Mouse (Mus musculus) myocyte (in vitro differentiated cells): Measurements from ENCODE around the gene AI597479. TPM values are rescaled to one million over a fixed set of nuclear protein-coding genes. Genes with fewer than 3 reads are reported as not detected.

Source experiments
- H3K27me3 ChIP-seq: one replicate; pipeline ENCODE4 v1.6.1; 2011; ENCODE audit not compliant: control insufficient read depth, insufficient read depth, insufficient read length
- H3K36me3 ChIP-seq: one replicate; pipeline ENCODE4 v1.6.1; 2011; ENCODE audit not compliant: control insufficient read depth, insufficient read depth
- H3K4me2 ChIP-seq: one replicate; pipeline ENCODE4 v1.6.1; 2011; ENCODE audit warnings: low read depth, control low read depth
- H3K4me3 ChIP-seq: one replicate; pipeline ENCODE4 v1.5.1; 2011; ENCODE audit warnings: mild to moderate bottlenecking, control low read depth, moderate library complexity
- H3K79me2 ChIP-seq: one replicate; pipeline ENCODE4 v1.6.1; 2011; ENCODE audit not compliant: control insufficient read depth, insufficient read depth
- H3ac ChIP-seq: one replicate; pipeline ENCODE4 v1.6.1; 2011; ENCODE audit not compliant: control insufficient read depth, insufficient read length
- CEBPB ChIP-seq: IDR thresholded peaks from 2 replicates; pipeline ENCODE4 v1.6.1; 2011; ENCODE audit warnings: mild to moderate bottlenecking, moderate library complexity; ENCODE audit not compliant: poor library complexity, insufficient read depth, severe bottlenecking
- E2F4 ChIP-seq: IDR thresholded peaks from one replicate; pipeline ENCODE4 v1.6.1; 2011; ENCODE audit warnings: mild to moderate bottlenecking, control low read depth, moderate library complexity; ENCODE audit not compliant: insufficient read depth
- MAX ChIP-seq: IDR thresholded peaks from one replicate; pipeline ENCODE4 v1.6.1; 2011; ENCODE audit warnings: low read depth, mild to moderate bottlenecking, control low read depth
- MYOD1 ChIP-seq, 3 experiments: IDR thresholded peaks; one replicate each; pipeline ENCODE4 v1.6.1; 2011; ENCODE audit warnings: control low read depth in 2 of 3, low read depth in 2 of 3, mild to moderate bottlenecking in 2 of 3, moderate library complexity in 1 of 3; ENCODE audit not compliant: insufficient read length in 2 of 3, control insufficient read depth in 1 of 3
- MYOG ChIP-seq, 3 experiments: IDR thresholded peaks; one replicate each; pipeline ENCODE4 v1.6.1; 2011; ENCODE audit warnings: control low read depth in 2 of 3, low read depth in 2 of 3, mild to moderate bottlenecking in 2 of 3; ENCODE audit not compliant: insufficient read length in 2 of 3, control insufficient read depth in 1 of 3, insufficient read depth in 1 of 3
- POLR2A ChIP-seq: IDR thresholded peaks from one replicate; pipeline ENCODE4 v1.6.1; 2011; ENCODE audit warnings: low read depth, mild to moderate bottlenecking, control low read depth, moderate library complexity; ENCODE audit not compliant: insufficient read length
- POLR2AphosphoS2 ChIP-seq: IDR thresholded peaks from one replicate; pipeline ENCODE4 v1.6.1; 2011; ENCODE audit warnings: low read depth, control low read depth; ENCODE audit not compliant: insufficient read length
- REST ChIP-seq: IDR thresholded peaks from one replicate; pipeline ENCODE4 v1.6.1; 2011; ENCODE audit warnings: mild to moderate bottlenecking, control low read depth, moderate library complexity; ENCODE audit not compliant: insufficient read depth, insufficient read length
- SRF ChIP-seq: IDR thresholded peaks from one replicate; pipeline ENCODE4 v1.6.1; 2011; ENCODE audit warnings: low read depth; ENCODE audit not compliant: control insufficient read depth, insufficient read length
- TCF12 ChIP-seq: IDR thresholded peaks from one replicate; pipeline ENCODE4 v1.6.1; 2011; ENCODE audit warnings: mild to moderate bottlenecking, control low read depth; ENCODE audit not compliant: poor library complexity, insufficient read depth, severe bottlenecking
- TCF3 ChIP-seq: IDR thresholded peaks from one replicate; pipeline ENCODE4 v1.6.1; 2011; ENCODE audit warnings: low read depth, control low read depth; ENCODE audit not compliant: insufficient read length
- USF1 ChIP-seq: IDR thresholded peaks from one replicate; pipeline ENCODE4 v1.6.1; 2011; ENCODE audit warnings: low read depth, mild to moderate bottlenecking, control low read depth, moderate library complexity
- polyA plus RNA-seq: library from polyadenylated mRNA; unstranded; fragments of >200 nt; fragmentation: generic; extraction: Trizol; gene quantifications from one replicate; pipeline ENCODE4 v1.2.1, GENCODE M21; 2012; ENCODE audit warnings: missing spikeins

The AI597479 gene
- polyA plus RNA-seq, 1 experiment = 12.0 TPM

- no peak for TF ChIP-seq TCF3
- H3K27me3 ChIP-seq = no peaks in the 10 kb centered on the region
- no peak overlapping the region for H3K4me2 ChIP-seq
- H3K36me3 ChIP-seq = peaks cover 28% of the 10 kb centered on the region
- H3K4me3 ChIP-seq = no peak overlapping the region
- peaks cover 46% of the 10 kb centered on the region for H3K79me2 ChIP-seq
- no peak overlapping the region for H3ac ChIP-seq
These were observed 41.2 kb downstream of the AI597479 start for GRCm38 (mm10) chr1:43139587-43140266.

- H3ac ChIP-seq = no peak overlapping the region
- peaks cover 24% of the 10 kb centered on the region for H3K36me3 ChIP-seq
- no peak for TF ChIP-seq POLR2A
- no peak for TF ChIP-seq REST
- TF ChIP-seq MYOD1 (IDR thresholded peaks at IDR 0.05; ENCODE audit: control insufficient read depth in 1 of 3, insufficient read length in 2 of 3, low read depth in 2 of 3) = peak; percentile 75 to 95 (median 95)
- TF ChIP-seq MYOG (IDR thresholded peaks at IDR 0.05; ENCODE audit: control insufficient read depth in 1 of 3, insufficient read depth in 1 of 3, insufficient read length in 2 of 3, low read depth in 2 of 3) = peak; percentile 89 to 98 (median 92)
- TF ChIP-seq CEBPB = no peak
- no peak for TF ChIP-seq E2F4
- TF ChIP-seq TCF12 = peak; percentile 31
- TF ChIP-seq MAX = no peak
- peak; percentile 36 for TF ChIP-seq TCF3
- TF ChIP-seq SRF = no peak
- no peak for TF ChIP-seq USF1
- no peak for TF ChIP-seq POLR2AphosphoS2
- peaks cover 47% of the 10 kb centered on the region for H3K79me2 ChIP-seq
- peak overlapping the region; percentile 70 for H3K4me2 ChIP-seq
- H3K27me3 ChIP-seq = no peaks in the 10 kb centered on the region
- peak overlapping the region; percentile 3 for H3K4me3 ChIP-seq
These were observed 43.0 kb downstream of the AI597479 start for GRCm38 (mm10) chr1:43141555-43141961.

GRCm38 (mm10) chr1:43142849-43143248 is 44.3 kb downstream of the AI597479 start:
- H3K4me3 ChIP-seq = no peak overlapping the region
- H3K36me3 ChIP-seq = peaks cover 15% of the 10 kb centered on the region
- peaks cover 53% of the 10 kb centered on the region for H3K79me2 ChIP-seq
- H3K27me3 ChIP-seq = no peaks in the 10 kb centered on the region
- H3ac ChIP-seq = no peak overlapping the region
- peak overlapping the region; percentile 70 for H3K4me2 ChIP-seq
- TF ChIP-seq E2F4 (no peak), TCF12 (no peak), MYOG (IDR thresholded peaks at IDR 0.05; ENCODE audit: control insufficient read depth in 1 of 3, insufficient read depth in 1 of 3, insufficient read length in 2 of 3, low read depth in 2 of 3) (no peak), USF1 (no peak), POLR2AphosphoS2 (no peak), MYOD1 (IDR thresholded peaks at IDR 0.05; ENCODE audit: control insufficient read depth in 1 of 3, insufficient read length in 2 of 3, low read depth in 2 of 3) (no peak)

- Histone ChIP-seq H3K4me3 (no peak overlapping the region), H3ac (no peak overlapping the region), H3K27me3 (no peaks in the 10 kb centered on the region), H3K79me2 (peaks cover 56% of the 10 kb centered on the region), H3K4me2 (peak overlapping the region; percentile 70), H3K36me3 (peaks cover 15% of the 10 kb centered on the region)
- TF ChIP-seq POLR2A (no peak), TCF12 (no peak), MYOD1 (IDR thresholded peaks at IDR 0.05; ENCODE audit: control insufficient read depth in 1 of 3, insufficient read length in 2 of 3, low read depth in 2 of 3) (no peak), MYOG (IDR thresholded peaks at IDR 0.05; ENCODE audit: control insufficient read depth in 1 of 3, insufficient read depth in 1 of 3, insufficient read length in 2 of 3, low read depth in 2 of 3) (no peak), CEBPB (no peak), POLR2AphosphoS2 (no peak), TCF3 (no peak), SRF (no peak), MAX (no peak), REST (no peak), E2F4 (no peak), USF1 (no peak)
These were observed 44.8 kb downstream of the AI597479 start for GRCm38 (mm10) chr1:43143284-43143683.

- Histone ChIP-seq H3K79me2 (peaks cover 56% of the 10 kb centered on the region), H3K27me3 (no peaks in the 10 kb centered on the region), H3K4me2 (peak overlapping the region; percentile 70), H3K36me3 (peaks cover 18% of the 10 kb centered on the region), H3ac (no peak overlapping the region), H3K4me3 (no peak overlapping the region)
- TF ChIP-seq E2F4 = no peak
- no peak for TF ChIP-seq SRF
- TF ChIP-seq MYOD1 (IDR thresholded peaks at IDR 0.05; ENCODE audit: control insufficient read depth in 1 of 3, insufficient read length in 2 of 3, low read depth in 2 of 3) = no peak
- TF ChIP-seq MAX = no peak
- TF ChIP-seq USF1 = no peak
- no peak for TF ChIP-seq TCF3
- TF ChIP-seq POLR2AphosphoS2 = no peak
- no peak for TF ChIP-seq POLR2A
These were observed 45.3 kb downstream of the AI597479 start for GRCm38 (mm10) chr1:43143791-43144190.
